Mouse (Mus musculus) frontal cortex, adult 2 months (tissue): ENCODE results near the gene Zfx. TPM values are rescaled to one million over a fixed set of nuclear protein-coding genes. Genes with fewer than 3 reads are reported as not detected.

ENCODE experiments used
- DNase-seq, 2 experiments: peaks; one replicate each; pipeline ENCODE4 v3.0.0; 2022; ENCODE audit warnings: low spot score in 1 of 2; ENCODE audit errors: extremely low spot score in 1 of 2
- polyA plus RNA-seq: library from polyadenylated mRNA; depleted of rRNA; stranded (reverse); fragments of >200 nt; gene quantifications from 2 replicates; pipeline ENCODE4 v1.2.3, GENCODE M21; 2012; rRNA removed

Gene Zfx
- 11.3 and 11.4 TPM in 2 replicates for polyA plus RNA-seq

GRCm38 (mm10) chrX:94123059-94123839, at the start of gene Zfx:
Gene Zfx (minus strand): TSS chrX:94123702.
- DNase-seq, result peak; percentile 1 to 38

GRCm38 (mm10) chrX:94169348-94169747, 45.8 kb upstream of the Zfx start:
- DNase-seq, result no peak

- DNase-seq, result no peak
These were observed 28.8 kb upstream of the Zfx start for GRCm38 (mm10) chrX:94152251-94152830.

- no peak for DNase-seq
These were observed 27.0 kb upstream of the Zfx start for GRCm38 (mm10) chrX:94150471-94150870.

- no peak for DNase-seq
These were observed 18.7 kb upstream of the Zfx start for GRCm38 (mm10) chrX:94142004-94142771.

GRCm38 (mm10) chrX:94140080-94140479, 16.6 kb upstream of the Zfx start:
- DNase-seq, result no peak

- DNase-seq, result no peak
These were observed 14.8 kb upstream of the Zfx start for GRCm38 (mm10) chrX:94138256-94138655.

- no peak for DNase-seq
These were observed 11.6 kb upstream of the Zfx start for GRCm38 (mm10) chrX:94135084-94135483.

GRCm38 (mm10) chrX:94133551-94133950, 10.0 kb upstream of the Zfx start:
- no peak for DNase-seq

- DNase-seq, result no peak
These were observed 8.7 kb upstream of the Zfx start for GRCm38 (mm10) chrX:94132239-94132638.

- no peak for DNase-seq
These were observed 6.2 kb upstream of the Zfx start for GRCm38 (mm10) chrX:94129712-94130111.

- no peak for DNase-seq
These were observed 2.4 kb upstream of the Zfx start for GRCm38 (mm10) chrX:94125950-94126349.

- no peak for DNase-seq
These were observed 818 bp downstream of the Zfx start for GRCm38 (mm10) chrX:94122709-94123058.

- peak; percentile 68 to 84 for DNase-seq
These were observed 1.4 kb downstream of the Zfx start for GRCm38 (mm10) chrX:94121866-94122708.

GRCm38 (mm10) chrX:94121161-94121856, 2.2 kb downstream of the Zfx start:
- DNase-seq, result no peak

- no peak for DNase-seq
These were observed 5.2 kb downstream of the Zfx start for GRCm38 (mm10) chrX:94118350-94118749.

GRCm38 (mm10) chrX:94115882-94116281, 7.6 kb downstream of the Zfx start:
- no peak for DNase-seq

GRCm38 (mm10) chrX:94105964-94106363, 17.5 kb downstream of the Zfx start:
- DNase-seq, result no peak

GRCm38 (mm10) chrX:94102938-94103337, 20.6 kb downstream of the Zfx start:
- DNase-seq, result no peak

GRCm38 (mm10) chrX:94100561-94100960, 22.9 kb downstream of the Zfx start:
- no peak for DNase-seq
